Mouse (Mus musculus) T-helper 1 cell (primary cell): Measurements from ENCODE around the gene a.
"Not testable (repeated sequence)": the region's sequence is repeated elsewhere in the genome, so short reads cannot be mapped to it uniquely, and the experiment has no call there.

Source experiments
- in situ Hi-C: fragments of 300-600 bp; cut with MboI, MseI; formaldehyde crosslinking; loops from one replicate; pipeline ENCODE4 v1.15.1; 2025; ENCODE audit warnings: high pct_unique_total_duplicates

The a gene

DNA sequence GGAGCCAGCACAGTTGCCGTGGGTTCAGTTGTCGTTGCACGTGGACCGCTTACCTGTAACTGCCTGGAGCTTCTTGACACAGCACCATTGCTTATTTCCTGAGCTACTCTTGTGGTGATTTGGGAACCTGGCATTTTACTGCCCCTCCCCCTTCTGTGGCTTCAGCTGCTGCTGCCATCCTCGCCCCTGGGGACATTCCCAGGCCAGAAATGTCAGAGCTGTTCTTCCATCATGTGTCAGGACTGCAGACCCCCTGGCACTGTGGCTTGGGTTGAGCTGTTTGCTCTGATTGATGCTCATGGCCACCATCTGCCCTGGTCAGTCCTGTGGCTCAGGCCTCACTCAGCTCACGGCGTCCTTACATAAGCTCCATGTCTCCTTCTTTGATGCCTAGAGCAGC, 129.7 kb downstream of the a start:
- in situ Hi-C loops = no loop called here

DNA sequence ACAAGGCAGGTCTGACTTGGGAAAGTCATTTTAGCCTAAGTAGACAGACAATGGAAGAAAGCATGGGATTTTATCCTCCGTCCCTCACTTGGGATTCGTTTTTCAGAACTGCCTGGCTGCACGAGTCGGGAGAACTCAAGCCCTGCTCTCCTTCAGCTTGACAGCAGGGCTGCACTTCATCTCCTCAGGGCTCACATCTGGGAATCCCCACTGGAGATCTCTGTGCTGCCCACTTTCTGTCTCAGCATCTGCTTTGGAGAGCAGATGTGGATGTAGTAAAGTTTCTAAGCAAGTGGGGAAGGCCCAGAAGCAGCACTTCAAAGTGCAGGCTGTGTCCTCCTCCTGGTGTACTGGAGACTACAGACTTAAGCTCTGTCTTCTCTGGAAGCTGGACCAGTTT, 130.9 kb downstream of the a start:
- in situ Hi-C loops = not testable (repeated sequence)

DNA sequence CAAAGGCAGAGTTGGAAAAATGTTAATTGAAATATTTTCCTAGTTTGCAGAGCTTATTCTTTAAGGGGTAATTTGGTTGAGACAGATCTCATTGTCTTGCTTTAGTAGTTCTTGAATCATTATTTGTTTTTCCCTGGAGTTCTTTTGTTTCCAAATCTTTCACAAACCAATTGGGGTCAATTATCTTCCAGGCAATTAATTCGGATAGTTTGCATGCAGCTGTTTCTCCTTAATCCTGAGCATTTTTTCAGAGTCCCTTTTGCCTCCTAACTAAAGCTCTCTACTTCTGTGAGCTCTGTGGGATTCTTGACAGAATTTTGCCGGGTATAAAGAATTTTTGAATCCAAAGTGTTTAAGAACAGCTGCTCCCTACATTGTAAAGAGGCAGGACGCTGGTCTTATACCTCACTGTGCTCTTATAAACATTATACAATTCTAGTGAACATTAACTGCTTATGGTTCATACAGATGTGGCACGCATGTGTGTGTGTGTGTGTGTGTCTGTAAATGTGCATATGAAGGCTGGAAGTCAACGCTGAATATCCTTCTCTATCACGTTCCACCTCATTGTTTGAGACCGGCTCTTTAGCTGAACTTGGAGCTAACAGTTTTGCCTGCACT, 134.3 kb downstream of the a start:
- in situ Hi-C loops = no loop called here

DNA sequence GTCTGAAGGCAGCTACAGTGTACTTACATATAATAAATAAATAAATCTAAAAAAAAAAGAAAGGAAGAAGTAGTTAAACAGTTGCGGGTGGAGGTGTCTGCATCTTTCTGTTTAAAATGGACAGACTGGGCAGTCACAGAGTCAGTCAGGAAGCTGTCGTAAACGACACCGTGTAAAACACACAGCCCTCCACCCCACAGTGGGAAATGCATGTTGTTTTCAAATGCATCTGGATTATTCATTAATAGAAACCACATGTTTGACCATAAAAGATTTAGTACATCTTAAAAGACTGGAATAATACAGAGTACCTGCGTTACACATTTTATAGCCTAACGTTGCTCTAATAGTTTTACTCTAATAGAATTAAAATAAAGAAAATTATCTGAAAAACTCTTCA, 135.6 kb downstream of the a start:
- in situ Hi-C loops = no loop called here

DNA sequence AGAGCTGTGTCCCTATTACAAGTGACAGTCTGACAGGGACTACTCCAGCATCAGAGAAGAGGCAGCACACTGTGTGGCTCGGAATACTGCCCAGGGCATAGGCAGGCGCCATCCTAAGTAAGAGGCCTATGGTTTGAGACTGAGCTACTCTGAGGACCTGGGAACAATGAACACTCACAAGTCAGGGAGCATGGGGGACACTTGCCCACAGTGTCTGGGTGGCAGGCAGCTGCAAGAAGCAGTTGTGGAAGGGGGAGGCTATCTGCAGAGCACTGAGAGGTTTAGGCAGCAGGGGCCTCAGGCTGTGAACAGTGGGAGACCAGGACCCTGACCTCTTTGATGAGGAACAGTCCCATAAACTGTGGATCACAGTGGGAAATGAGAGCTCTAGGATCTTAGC, 137.1 kb downstream of the a start:
- in situ Hi-C loops = no loop called here

DNA sequence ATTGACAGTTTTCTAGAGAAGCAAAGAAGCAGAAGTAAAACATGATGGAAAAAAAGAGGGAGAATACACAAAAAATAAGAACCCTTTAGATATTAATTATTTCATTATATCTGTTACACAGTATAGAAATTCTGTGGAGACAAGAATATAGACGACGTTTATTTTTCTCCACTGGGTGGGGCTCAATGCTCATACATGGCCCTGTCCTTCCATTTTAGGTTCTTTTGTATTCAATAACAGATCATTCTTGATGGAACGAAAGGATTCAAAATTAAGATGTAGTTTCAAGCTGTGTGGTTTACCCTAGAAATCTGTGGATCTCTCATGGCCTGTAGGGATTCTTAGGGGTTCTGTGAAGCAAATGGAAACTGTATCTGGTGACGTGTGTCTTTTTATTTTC, 142.7 kb downstream of the a start:
- in situ Hi-C loops = no loop called here

DNA sequence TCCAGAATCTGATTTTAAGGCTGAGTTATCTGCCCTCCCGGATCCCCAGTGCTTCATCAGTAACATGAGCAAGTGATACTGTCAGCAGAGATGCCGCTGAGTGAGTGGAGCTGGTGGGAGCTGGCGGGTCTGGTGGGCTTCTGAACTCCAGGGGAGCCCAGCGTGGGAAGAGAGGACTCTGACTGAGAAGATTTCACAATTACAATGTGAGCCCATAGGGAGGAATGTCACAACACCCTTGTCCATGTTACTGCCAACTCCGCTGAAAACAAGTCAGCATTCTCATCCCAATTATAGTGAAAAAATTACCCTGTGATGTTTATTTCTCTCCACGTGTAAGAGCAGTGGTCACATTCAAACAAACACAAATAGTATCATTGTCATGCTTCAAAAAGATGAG, 144.9 kb downstream of the a start:
- in situ Hi-C loops = loop anchor here (5.0 kb wide), 1 partner anchor 51 kb away; no protein-coding TSS in a partner anchor

DNA sequence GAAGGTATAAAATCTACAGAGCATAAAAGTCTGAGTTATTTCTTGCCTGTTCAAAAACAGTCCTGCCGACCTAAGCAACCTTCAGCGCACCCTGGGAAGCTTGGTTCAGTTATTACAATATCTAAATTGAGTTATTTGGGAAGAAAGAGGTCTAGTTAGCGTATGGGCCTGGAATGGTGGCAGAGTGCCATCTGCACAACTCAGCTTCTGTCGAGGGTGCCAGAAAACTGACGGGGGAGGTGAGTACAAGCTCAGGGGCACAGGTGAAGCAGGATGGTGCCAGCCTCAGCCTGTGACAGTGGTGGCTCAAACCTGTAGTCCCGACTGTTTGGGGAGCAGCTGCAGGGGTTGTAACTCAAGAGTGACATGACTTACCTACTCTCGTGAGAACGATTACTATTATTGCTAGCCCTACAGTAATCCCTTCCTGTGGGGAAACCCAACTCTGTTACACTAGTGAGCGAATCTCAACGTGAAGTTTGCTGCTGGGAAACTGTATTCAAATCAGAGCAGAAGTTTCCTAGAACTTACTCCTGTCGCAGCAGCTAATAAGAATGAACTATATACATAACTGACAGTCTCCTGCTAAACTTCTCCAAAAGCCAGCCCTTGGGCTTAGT, 145.4 kb downstream of the a start:
- in situ Hi-C loops = loop anchor here (5.0 kb wide), 1 partner anchor 51 kb away; no protein-coding TSS in a partner anchor

DNA sequence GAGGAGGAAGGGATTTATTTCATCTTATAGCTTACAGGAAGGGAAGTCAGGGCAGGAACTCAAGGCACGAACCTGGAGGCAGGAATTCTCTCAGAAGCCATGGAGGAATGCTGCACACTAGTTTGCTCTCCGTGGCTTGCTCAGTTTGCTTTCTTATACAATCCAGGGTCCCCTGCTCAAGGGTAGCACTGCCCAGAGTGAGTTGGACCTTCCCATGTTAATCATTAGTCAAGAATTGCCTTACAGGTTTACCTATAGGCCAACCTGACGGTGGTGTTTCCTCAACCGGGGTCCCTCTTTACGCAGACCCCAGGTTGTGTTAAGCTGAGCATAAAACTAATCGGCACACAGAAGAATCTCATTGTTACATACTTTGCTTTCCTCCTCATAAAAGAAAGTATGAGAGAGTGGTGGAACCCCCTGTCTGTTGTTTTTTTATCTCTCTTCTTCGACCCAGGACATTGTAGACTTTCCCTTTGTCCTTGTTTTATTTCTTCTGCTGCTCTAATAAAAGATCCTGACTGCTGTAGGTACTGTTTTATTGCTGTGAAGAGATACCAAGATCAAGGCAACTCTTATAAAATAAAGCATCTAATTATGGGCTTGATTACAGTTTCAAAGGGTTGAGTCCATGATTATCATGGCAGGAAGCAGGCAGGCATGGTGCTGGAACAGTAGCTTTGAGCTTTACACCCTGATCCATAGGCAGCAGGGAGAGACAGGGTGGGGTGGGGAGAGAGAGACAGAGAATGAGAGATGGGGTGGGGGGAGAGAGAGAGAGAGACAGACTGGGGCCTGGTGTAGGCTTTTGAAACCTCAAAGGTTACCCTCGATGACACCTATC, 146.6 kb downstream of the a start:
- in situ Hi-C loops = loop anchor here (5.0 kb wide), 1 partner anchor 50 kb away; no protein-coding TSS in a partner anchor

DNA sequence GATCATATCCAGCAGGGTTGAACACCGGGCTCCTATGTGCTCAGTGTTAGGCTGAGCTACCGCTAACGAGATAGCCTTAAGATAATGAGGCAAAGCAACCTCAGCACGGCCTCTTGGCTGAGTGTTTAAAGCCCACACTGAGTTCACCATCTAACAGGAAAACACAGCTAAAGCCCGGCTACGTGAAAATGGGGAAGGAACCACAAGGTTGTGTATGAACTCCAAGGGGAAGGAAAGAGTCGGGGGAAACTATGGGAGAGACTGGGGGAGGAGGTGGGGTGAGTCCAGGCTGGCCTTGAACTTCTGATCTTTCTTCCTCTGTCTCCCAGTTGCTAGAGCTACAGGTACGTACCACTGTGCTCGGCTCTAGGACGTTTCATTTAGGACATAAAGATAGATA, 150.8 kb downstream of the a start:
- in situ Hi-C loops = loop anchor here (5.0 kb wide), 1 partner anchor 100 kb away; no protein-coding TSS in a partner anchor

DNA sequence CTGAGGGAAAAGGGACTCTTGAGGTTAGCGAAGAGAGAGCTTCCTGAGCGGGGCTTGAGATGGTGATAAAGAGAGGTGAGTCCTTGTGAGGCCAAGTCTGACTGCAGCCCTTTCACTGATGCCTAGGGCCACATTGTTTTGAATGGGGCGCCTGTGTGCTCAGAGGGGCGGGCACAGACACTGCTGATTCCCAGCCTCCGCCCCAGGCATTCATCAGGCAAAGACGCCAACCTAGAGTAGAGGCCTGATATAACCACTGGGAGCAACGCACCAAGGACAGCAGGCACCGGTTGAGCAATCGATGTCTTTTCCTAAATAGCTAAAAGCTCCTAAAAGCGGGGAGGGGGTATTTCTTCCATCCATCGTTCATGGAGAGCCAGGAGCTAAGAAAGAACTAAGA, 151.3 kb downstream of the a start:
- in situ Hi-C loops = loop anchor here (5.0 kb wide), 1 partner anchor 100 kb away; no protein-coding TSS in a partner anchor

DNA sequence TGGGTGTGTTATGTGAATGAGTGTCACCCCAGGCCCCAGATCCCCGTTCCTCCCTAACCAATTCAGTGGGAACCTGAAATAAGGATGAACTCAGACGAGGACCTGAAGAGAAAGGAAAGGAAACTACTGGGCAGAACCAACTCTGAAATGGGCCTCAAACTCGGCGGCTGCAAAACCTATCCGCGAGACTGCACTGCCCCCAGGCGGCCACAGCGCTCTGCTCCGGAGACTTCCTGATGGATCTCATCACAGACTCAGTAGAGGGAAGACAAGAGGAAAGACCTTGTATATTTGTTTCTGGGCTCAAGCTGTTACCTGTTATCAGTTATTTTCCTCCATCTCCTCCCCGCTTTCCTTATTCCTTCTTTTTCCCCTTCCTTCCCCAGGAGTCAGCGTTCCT, 151.9 kb downstream of the a start:
- in situ Hi-C loops = loop anchor here (5.0 kb wide), 1 partner anchor 101 kb away; no protein-coding TSS in a partner anchor

DNA sequence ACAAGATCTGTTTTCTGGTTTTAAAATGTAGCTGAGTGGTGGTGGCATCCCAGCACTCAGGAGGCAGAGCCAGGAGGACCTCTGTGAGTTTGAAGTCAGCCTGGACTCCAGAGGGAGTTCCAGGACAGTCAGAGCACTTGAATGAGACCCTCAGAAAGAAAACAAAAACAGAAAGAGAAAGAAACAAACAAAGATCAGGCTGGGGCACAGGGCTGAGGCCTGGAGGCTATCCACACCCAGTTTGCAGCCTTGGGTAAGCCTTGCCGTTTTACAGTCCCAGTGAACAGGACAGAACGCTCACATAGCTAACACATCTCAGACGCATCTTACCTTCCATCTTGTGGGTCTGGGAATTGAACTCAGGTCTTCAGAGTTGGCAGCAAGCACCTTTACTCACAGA, 155.7 kb downstream of the a start:
- in situ Hi-C loops = no loop called here

DNA sequence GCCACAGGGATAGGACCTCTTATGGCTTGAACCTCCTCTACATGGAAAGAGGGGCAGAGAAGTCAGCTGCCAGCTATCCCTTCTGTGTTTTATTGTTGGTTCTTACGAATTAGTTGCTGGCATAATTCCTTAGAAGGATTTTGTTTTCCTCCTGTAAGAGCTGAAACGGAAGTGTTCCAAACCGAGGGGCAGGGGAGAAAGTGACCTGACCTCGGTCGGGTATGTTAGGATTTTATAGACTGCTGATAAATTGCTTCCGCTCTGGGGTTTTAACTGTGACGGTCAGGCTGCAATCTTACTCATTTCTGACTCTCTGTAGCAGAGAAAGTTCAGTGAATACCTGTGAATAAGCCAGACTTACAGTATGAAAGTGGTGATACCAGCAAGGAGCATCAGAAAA, 158.2 kb downstream of the a start:
- in situ Hi-C loops = no loop called here

DNA sequence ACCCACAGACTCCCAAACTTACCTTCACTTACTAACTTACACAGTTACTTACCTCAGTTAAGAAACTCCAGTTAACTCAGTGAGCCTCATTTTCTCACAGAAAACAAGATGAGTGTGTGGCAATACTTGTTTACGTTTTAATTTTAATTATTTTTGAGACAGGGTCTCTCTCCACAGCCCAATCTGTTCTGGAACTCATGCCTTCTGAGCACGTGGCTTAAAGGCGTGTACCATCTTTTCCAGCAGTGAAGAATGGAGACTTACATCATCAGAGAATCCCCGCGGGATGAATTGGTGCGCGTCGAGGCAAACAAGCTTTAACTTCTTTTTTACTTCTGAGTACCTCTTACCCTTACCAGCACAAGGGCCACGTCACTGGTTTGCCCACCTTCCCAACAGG, 158.7 kb downstream of the a start:
- in situ Hi-C loops = no loop called here

DNA sequence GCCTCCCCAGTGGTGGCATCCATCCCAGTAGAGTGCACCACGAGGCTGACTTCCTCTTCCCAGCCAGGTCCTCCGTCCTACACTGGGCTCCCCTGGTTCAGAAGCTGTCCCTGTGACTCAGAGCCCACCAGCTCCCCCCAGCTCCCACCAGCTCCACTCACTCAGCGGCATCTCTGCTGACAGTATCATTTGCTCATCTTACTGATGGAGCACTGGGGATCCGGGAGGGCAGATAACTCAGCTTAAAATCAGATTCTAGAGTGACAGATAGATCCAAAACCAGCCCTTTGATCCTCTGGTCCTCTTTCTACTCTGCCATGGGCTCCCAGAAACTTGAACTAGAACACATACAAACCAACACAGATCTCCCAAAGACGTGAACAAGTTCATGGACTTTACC, 159.4 kb downstream of the a start:
- in situ Hi-C loops = no loop called here

DNA sequence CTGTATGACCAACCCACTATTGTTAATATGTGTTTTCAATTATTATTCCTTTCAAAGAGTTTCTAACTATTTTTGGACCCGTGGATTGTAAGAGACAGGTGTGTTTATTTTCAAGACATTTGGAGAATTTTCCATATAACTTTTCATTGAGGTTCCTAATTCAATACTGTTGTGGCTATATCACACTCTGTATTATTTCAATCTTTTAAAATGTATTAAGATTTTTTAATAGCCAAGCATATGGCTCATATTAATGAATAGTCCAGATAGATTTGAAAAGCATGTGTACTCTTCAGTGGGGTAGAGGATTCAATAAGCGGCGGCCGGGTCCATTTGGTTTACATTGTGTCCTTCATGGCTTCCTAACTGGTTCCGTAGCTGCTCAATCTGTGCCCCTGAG, 168.3 kb downstream of the a start:
- in situ Hi-C loops = no loop called here

DNA sequence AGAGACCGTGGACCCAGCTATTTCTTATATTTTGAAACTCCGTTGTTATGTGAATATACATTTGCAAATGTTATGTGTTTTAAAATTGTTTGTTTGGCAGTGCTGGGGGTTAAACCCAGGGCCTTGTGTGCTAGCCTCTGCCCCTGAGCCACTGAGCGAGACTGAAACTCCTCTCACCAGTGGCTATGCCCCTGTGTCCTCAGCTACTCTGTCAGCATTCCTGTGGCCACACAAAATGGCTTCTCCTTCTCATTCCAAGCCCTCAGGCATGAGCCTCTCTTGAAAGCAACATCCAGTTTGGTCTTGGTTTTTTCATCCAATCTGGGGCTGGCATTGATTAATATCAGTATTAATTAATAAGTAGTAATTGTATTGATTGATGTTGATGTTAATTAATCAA, 168.7 kb downstream of the a start:
- in situ Hi-C loops = no loop called here

DNA sequence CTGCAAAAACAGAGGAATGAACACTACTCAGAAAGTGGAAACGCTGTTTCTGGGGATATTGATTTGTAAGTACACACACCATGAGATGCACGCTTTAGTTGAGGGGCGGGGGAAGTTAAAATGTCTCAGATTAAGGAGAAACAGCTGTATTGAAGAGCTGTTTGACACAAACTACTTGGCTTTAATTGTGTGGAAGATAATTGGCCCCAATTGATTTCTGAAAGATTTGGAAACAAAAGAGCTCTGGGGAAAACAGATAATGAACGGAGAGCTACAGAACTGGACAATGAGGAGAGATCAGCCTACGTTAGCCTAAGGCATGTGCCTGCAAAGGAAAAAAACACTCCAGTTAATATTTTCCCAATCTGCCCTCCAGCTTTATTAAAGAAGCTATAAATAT, 172.0 kb downstream of the a start:
- in situ Hi-C loops = no loop called here

DNA sequence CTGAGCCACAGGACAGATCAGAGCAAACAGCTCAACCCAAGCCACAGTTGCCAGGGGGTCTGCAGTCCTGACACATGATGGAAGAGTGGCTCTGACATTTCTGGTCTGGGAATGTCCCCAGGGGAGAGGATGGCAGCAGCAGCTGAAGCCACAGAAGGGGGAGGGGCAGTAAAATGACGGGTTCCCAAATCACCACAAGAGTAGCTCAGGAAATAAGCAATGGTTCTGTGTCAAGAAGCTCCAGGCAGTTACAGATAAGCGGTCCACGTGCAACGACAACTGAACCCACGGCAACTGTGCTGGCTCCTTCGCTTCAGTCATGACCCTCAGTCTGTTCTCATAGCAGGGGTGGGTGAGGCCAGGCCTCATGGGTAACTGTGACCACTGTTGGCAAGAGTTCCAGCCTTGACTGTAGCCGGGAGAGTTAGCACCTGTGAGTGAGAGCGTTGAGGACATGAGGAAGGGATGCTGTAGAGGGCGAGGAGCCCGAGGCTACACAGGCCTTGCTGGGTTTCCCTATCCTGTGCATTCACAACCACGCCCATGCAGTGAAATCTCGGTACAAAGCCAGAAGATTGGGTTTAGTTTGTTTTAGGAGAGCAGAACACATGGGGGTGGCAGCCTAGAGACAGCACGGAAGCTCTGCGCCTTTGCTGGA, 178.7 kb downstream of the a start:
- in situ Hi-C loops = loop anchor here (10.0 kb wide), 1 partner anchor 745 kb away; no protein-coding TSS in a partner anchor

DNA sequence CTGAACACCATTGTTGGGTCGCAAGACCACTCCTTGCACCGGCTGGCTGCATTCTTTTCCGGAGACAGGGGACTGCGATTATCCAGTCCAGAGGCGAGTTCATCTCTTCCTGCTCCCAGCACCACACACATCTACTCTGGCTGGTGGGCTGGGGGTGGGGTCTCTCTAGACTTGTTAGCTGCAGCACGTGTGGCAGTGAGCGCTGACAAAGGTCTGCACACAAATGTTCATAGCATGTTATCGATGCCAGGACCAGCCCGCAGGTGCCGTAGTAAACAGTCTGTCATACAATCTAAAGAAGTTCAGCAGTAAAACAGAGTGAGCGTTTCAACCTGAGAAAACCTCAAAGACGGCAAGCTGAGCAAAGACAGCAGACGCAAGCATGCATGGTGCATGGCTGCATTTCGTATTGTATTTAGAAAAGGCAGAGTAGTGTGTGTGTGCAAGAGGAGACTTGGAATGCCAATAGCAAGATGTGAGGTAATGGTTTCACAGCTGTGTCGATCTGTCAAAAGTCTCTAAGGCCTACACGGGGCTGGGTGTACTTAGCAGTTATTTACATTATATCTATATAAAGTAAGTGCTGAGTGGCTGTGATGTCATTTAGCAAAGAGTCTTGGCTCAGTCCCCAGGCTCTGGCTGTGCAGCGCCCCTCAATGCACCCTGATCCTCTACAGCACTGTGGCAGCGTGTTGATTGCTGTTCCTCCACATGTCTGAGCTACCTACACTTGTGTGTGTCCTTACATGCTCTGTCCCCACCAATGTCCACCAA, 180.9 kb downstream of the a start:
- in situ Hi-C loops = loop anchor here (10.0 kb wide), 1 partner anchor 743 kb away; no protein-coding TSS in a partner anchor
